Mouse (Mus musculus) monocyte, adult 2 months (primary cell): Measurements from ENCODE around the gene Atg7.

Experiments used
- DNase-seq, 2 experiments: peaks; one replicate each; pipeline ENCODE4 v3.0.0; 2022; ENCODE audit warnings: low spot score in 2 of 2, low read depth in 1 of 2

The Atg7 gene

GRCm38 (mm10) chr6:114781415-114782240 is 138.7 kb downstream of the Atg7 start:
- peak in 1 of 2 experiments; percentile 1 for DNase-seq

- DNase-seq = no peak
Measured at GRCm38 (mm10) chr6:114782486-114782885, 139.6 kb downstream of the Atg7 start.

GRCm38 (mm10) chr6:114786461-114786860 is 143.6 kb downstream of the Atg7 start:
- no peak for DNase-seq

GRCm38 (mm10) chr6:114787606-114788005 is 144.7 kb downstream of the Atg7 start:
- DNase-seq = no peak

- no peak for DNase-seq
Measured at GRCm38 (mm10) chr6:114788663-114789062, 145.8 kb downstream of the Atg7 start.

- no peak for DNase-seq
Measured at GRCm38 (mm10) chr6:114790084-114790483, 147.2 kb downstream of the Atg7 start.

GRCm38 (mm10) chr6:114790902-114791301 is 148.0 kb downstream of the Atg7 start:
- DNase-seq = no peak

GRCm38 (mm10) chr6:114791846-114792245 is 148.9 kb downstream of the Atg7 start:
- DNase-seq = no peak

GRCm38 (mm10) chr6:114794706-114795105 is 151.8 kb downstream of the Atg7 start:
- DNase-seq = no peak

- DNase-seq = no peak
Measured at GRCm38 (mm10) chr6:114795706-114796325, 152.9 kb downstream of the Atg7 start.

GRCm38 (mm10) chr6:114797901-114798300 is 155.0 kb downstream of the Atg7 start:
- DNase-seq = no peak

- no peak for DNase-seq
Measured at GRCm38 (mm10) chr6:114798715-114799114, 155.8 kb downstream of the Atg7 start.

- DNase-seq = no peak
Measured at GRCm38 (mm10) chr6:114800291-114800965, 157.5 kb downstream of the Atg7 start.

GRCm38 (mm10) chr6:114803915-114804535 is 161.1 kb downstream of the Atg7 start:
- DNase-seq = no peak

GRCm38 (mm10) chr6:114804866-114805265 is 162.0 kb downstream of the Atg7 start:
- no peak for DNase-seq

GRCm38 (mm10) chr6:114805927-114806326 is 163.0 kb downstream of the Atg7 start:
- no peak for DNase-seq

- DNase-seq = no peak
Measured at GRCm38 (mm10) chr6:114807474-114807873, 164.6 kb downstream of the Atg7 start.

GRCm38 (mm10) chr6:114808654-114809430 is 165.9 kb downstream of the Atg7 start:
- no peak for DNase-seq

- no peak for DNase-seq
Measured at GRCm38 (mm10) chr6:114809431-114809811, 166.5 kb downstream of the Atg7 start.

- no peak for DNase-seq
Measured at GRCm38 (mm10) chr6:114812322-114812721, 169.4 kb downstream of the Atg7 start.

GRCm38 (mm10) chr6:114812779-114813178 is 169.9 kb downstream of the Atg7 start:
- DNase-seq = no peak
